Mouse (Mus musculus) MEL (cell line): ENCODE measurements at regions not wholly inside any gene's neighbourhood (a gene's known extent, or its start where the extent isn't known, plus 50 kb on each side); places are given as distances from the start of the nearest gene placed in this dataset.

Experiments used
- CHD1 ChIP-seq: IDR thresholded peaks from 2 replicates; pipeline ENCODE4 v1.6.1; 2012; ENCODE audit warnings: low read depth, mild to moderate bottlenecking, inconsistent platforms, low read length, improper control_type of control experiment
- CTCF ChIP-seq, 3 experiments: IDR thresholded peaks in 2 of 3; conservative IDR thresholded peaks in 1 of 3; 2 replicates each; pipeline ENCODE4 v1.5.1; 2011 to 2012; ENCODE audit warnings: low read length in 3 of 3, low read depth in 2 of 3, mild to moderate bottlenecking in 2 of 3, improper control_type of control experiment in 1 of 3, inconsistent platforms in 1 of 3, mixed read lengths in 1 of 3, moderate library complexity in 1 of 3; ENCODE audit not compliant: control insufficient read depth in 1 of 3, insufficient read depth in 1 of 3, poor library complexity in 1 of 3, severe bottlenecking in 1 of 3
- ELF1 ChIP-seq: IDR thresholded peaks from 2 replicates; pipeline ENCODE4 v1.6.1; 2014; ENCODE audit warnings: low read depth, mild to moderate bottlenecking, inconsistent platforms, low read length, improper control_type of control experiment, moderate library complexity
- KAT2A ChIP-seq: conservative IDR thresholded peaks from 2 replicates; pipeline ENCODE4 v1.6.1; 2012; ENCODE audit warnings: low read depth, low read length, improper control_type of control experiment, inconsistent platforms
- MAFK ChIP-seq: IDR thresholded peaks from 2 replicates; pipeline ENCODE4 v1.6.1; 2011; ENCODE audit warnings: low read depth, mild to moderate bottlenecking, low read length, improper control_type of control experiment, borderline replicate concordance
- MAZ ChIP-seq: IDR thresholded peaks from 2 replicates; pipeline ENCODE4 v1.6.1; 2012; ENCODE audit warnings: low read depth, mild to moderate bottlenecking, inconsistent platforms, low read length, improper control_type of control experiment
- MEF2A ChIP-seq: IDR thresholded peaks from 2 replicates; pipeline ENCODE4 v1.6.1; 2014; ENCODE audit warnings: low read depth, mild to moderate bottlenecking, inconsistent platforms, low read length, improper control_type of control experiment; ENCODE audit not compliant: poor library complexity, insufficient replicate concordance, severe bottlenecking; ENCODE audit errors: extremely low read depth
- MXI1 ChIP-seq: IDR thresholded peaks from 2 replicates; pipeline ENCODE4 v1.6.1; 2011; ENCODE audit warnings: mild to moderate bottlenecking, low read depth, low read length, improper control_type of control experiment
- MYB ChIP-seq: IDR thresholded peaks from 2 replicates; pipeline ENCODE4 v1.6.1; 2011; ENCODE audit warnings: mild to moderate bottlenecking, low read depth, low read length, improper control_type of control experiment
- POLR2A ChIP-seq, 2 experiments: IDR thresholded peaks; 2 replicates each; pipeline ENCODE4 v1.6.1; 2011 to 2012; ENCODE audit warnings: low read length in 2 of 2, mild to moderate bottlenecking in 2 of 2, control low read depth in 1 of 2, improper control_type of control experiment in 1 of 2, low read depth in 1 of 2, moderate library complexity in 1 of 2; ENCODE audit not compliant: control insufficient read depth in 1 of 2, insufficient read depth in 1 of 2, poor library complexity in 1 of 2
- POLR2AphosphoS5 ChIP-seq: IDR thresholded peaks from 2 replicates; pipeline ENCODE4 v1.6.1; 2012; ENCODE audit warnings: low read depth, borderline replicate concordance, mild to moderate bottlenecking, inconsistent platforms, low read length, moderate library complexity, mixed read lengths
- UBTF ChIP-seq: IDR thresholded peaks from 2 replicates; pipeline ENCODE4 v1.6.1; 2012; ENCODE audit warnings: low read depth, mild to moderate bottlenecking, inconsistent platforms, low read length, improper control_type of control experiment, moderate library complexity, borderline replicate concordance; ENCODE audit not compliant: insufficient read depth

DNA sequence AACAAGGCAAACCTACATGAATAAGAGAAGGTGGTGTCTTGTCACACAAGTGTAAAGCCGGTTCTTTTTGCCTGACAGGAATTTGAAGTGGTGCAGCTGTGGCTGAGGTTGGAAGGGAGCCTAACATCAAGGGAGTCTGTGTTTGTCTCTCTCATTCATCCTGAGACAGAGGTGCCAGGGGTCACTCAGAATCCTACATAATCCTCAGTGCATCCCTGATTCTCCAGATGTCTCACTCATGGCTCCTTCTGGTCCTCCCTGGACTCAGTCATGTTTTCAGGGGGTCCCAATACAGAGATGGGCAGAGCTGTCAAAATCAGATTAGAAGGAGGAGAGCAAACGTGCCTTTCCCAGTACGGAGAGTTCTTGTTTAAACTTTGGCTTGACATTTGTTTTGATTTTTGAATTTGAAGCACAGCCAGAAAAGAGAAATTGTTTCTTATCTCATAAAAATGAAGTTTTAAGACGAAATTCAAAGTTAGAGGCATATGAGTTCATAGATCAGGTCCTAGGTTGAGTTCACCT lies 451.8 kb downstream of the Shisa9 start:
- TF ChIP-seq POLR2AphosphoS5 (no peak), CTCF (IDR thresholded peaks at IDR 0.05 in 2 of 3, conservative IDR thresholded peaks at IDR 0.05 in 1 of 3; ENCODE audit: control insufficient read depth in 1 of 3, insufficient read depth in 1 of 3, low read depth in 2 of 3, low read length in 3 of 3, poor library complexity in 1 of 3, severe bottlenecking in 1 of 3) (no peak), CHD1 (no peak), KAT2A (no peak), ELF1 (no peak), MAZ (no peak), MEF2A (no peak), UBTF (no peak), MAFK (no peak), MYB (no peak), MXI1 (no peak), POLR2A (IDR thresholded peaks at IDR 0.05; ENCODE audit: control insufficient read depth in 1 of 2, insufficient read depth in 1 of 2, low read depth in 1 of 2, low read length in 2 of 2, poor library complexity in 1 of 2) (no peak)
